Mouse (Mus musculus): ENCODE data around the gene Gtf3c1.

DNA sequence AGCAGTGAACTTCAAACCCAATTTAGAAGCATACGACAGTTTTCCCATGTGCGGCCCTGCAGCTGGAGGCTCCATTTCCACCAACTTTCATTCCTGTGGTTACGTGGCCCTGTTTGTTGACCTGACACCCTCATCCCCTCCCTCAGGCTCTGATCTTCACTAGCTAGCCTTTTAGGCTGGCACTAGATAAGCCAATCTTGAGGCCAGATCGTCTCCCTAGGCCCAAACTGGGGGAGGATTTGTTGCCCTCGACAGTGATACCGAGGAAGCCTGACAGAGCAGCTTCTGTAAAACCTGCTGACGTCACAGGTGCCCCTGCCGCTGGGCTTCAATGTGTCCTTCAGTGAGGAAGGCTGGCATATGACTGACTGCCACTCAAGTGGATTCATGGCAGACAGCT is 36.2 kb downstream of the Gtf3c1 start:
- TF ChIP-seq POLR2A (IDR thresholded peaks at IDR 0.05; ENCODE audit: control insufficient read depth in 1 of 2, insufficient read depth in 1 of 2, low read depth in 1 of 2, low read length in 2 of 2, poor library complexity in 1 of 2), result no peak
- TF ChIP-seq MEF2A (IDR thresholded peaks at IDR 0.05; ENCODE audit: extremely low read depth, insufficient replicate concordance, low read depth, low read length, poor library complexity, severe bottlenecking), result no peak
- no peak for TF ChIP-seq CTCF (IDR thresholded peaks at IDR 0.05 in 2 of 3, conservative IDR thresholded peaks at IDR 0.05 in 1 of 3; ENCODE audit: control insufficient read depth in 1 of 3, insufficient read depth in 1 of 3, low read depth in 2 of 3, low read length in 3 of 3, poor library complexity in 1 of 3, severe bottlenecking in 1 of 3)
- no peak for TF ChIP-seq E2F4 (IDR thresholded peaks at IDR 0.05; ENCODE audit: borderline replicate concordance, low read depth, low read length)
